Mouse (Mus musculus): Measurements from ENCODE around the gene Omd.

Gene Omd

GRCm38 (mm10) chr13:49608589-49609322 is 26.5 kb downstream of the Omd start:
- in situ Hi-C loops (cut with MboI, MseI): no loop called here

GRCm38 (mm10) chr13:49617021-49617420 is 34.8 kb downstream of the Omd start:
- in situ Hi-C loops (cut with MboI, MseI): no loop called here

DNA sequence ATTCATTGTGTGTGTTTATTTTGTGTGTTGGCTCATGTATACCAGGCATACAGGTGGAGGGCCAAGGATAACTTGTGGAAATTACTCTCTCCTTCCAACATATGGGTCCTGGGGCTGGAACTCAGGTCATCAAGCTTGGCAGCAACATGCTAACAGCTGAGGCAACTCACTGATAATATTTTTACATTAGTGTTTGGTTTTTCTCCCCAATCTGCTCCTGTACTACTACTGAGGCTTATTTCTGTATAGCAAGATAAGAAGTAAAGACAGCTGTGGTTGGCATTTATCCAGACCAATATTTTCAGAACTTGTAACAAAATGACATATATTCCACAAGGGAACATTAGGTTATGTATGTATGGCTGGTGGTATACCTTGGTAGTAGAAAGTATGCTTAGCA is 36.1 kb downstream of the Omd start:
- in situ Hi-C loops (cut with MboI, MseI): no loop called here

- in situ Hi-C loops (cut with MboI, MseI): no loop called here
Measured at GRCm38 (mm10) chr13:49623216-49623615, 41.0 kb downstream of the Omd start.

DNA sequence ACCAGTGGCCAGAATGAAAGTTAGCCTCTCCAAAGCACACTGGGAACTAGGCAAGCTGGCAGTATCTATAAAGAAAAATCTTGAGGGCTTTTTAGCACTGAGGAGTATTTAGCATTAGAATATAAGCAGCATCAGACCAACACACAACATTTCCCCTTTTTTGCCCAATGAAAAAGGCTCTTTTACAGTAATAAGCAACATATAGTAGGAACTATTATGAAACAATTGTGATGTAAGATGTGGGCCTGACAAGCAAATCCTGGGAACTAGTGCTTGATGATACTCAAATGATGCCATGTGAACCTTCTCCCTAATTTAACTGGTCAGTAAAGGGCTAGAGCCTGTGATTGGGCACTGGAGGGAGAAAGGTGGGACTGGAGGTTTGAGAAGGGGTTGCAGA is 45.9 kb downstream of the Omd start:
- in situ Hi-C loops (cut with MboI, MseI): loop anchor here in 1 of 2 experiments (5.0 kb wide), 1 partner anchor 91 kb away; no protein-coding TSS in a partner anchor

DNA sequence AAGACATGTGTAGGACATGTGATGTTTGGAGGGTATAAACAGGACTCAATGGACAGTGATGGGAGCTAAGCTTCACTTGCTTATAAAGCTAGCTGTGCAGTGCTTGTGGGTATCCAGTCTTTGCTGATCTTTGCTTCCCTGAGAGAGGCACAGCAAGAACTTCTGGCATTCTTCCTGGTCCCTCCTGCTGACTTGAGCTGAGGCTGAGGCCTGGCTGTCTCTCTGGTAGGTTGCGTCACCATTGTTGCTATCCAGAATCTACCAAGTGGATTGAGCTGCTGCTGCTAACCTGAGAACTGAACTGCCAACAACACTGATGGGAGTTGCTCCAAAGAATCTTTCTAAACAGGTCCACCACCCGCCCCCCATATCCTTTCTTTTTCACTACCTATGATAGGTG is 46.8 kb downstream of the Omd start:
- in situ Hi-C loops (cut with MboI, MseI): loop anchor here in 1 of 2 experiments (5.0 kb wide), 1 partner anchor 92 kb away; no protein-coding TSS in a partner anchor

DNA sequence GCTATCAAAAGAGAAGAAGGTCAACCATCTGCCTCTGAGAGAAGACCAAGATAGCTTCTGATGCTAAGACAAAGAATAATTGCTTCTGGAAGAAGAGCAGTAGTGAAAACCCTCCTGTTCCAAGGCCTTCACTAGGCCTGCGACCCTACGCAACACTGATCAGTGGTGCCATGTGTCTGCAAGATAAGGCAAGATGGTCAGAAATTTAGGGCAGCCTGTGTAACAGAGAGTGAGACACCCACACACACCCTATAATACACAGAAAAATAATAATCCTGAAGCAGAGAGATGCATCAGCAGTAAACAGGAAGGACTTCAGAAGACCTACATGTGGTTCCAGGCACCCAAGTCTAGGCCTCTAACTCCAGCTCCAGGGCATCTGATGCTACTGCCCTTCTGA is 57.7 kb downstream of the Omd start:
- in situ Hi-C loops (cut with MboI, MseI): loop anchor here (5.0 kb wide), 2 partner anchors 188 to 193 kb away; no protein-coding TSS in a partner anchor

Data from T-helper 17 cell (primary cell).